In the genomic region with DNA sequence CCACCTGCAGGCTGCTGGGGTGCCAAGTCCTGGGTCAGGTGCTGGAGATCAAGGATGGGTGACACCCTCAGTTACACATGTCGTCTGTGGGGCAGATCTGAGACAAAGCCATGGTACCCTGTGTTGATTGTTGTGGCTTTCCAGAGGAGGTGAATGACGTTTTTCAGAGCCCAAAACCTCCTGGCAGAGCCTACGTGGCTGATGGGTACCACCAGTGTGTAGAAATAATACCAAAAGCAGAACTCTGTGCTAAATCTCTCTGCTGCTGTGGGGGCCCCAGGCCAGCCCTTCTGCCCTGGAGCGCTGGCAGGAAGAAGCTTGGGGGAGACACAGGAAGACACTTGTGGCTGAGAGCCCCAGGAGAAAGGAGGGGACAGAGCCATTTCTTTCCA, we compare ENCODE assay signal across 9 mouse cellular contexts.
A peak's percentile ranks its signal among the peaks of the same experiment; 100 is the strongest.
DNase-seq lines count a peak whose midpoint lies in the region; ATAC-seq lines count a peak whose summit lies in the region.
"Had no signal": no experiment of that assay in that cellular context is flagged by ENCODE, and none has a peak within 500 bp of the region (broad histone marks: within the 10 kb centered on the region; RNA-seq: fewer than 3 reads in every experiment).

No protein-coding gene starts in this region.

- no peaks in the 10 kb centered on the region for H3K9me3 ChIP-seq in heart, embryonic 11.5 days (replicated peaks; ENCODE audit: control insufficient read depth, low read length)
- H3K9me3 ChIP-seq in hindbrain, embryonic 11.5 days (ENCODE audit: control insufficient read depth, low read length) = no peaks in the 10 kb centered on the region
- H3K9me3 ChIP-seq in midbrain, embryonic 12.5 days = no peaks in the 10 kb centered on the region

- peak overlapping the region; percentile 46 for H3K27ac ChIP-seq in heart, embryonic 11.5 days (ENCODE audit: low read depth, low read length)
- peak overlapping the region; percentile 86 for H3K27ac ChIP-seq in hindbrain, embryonic 11.5 days (ENCODE audit: low read depth, low read length)
- H3K27ac ChIP-seq in midbrain, embryonic 12.5 days (replicated peaks) = peak overlapping the region; percentile 83

- no peak overlapping the region for H3K4me3 ChIP-seq in heart, embryonic 11.5 days (ENCODE audit: low read depth, low read length)
- no peak overlapping the region for H3K4me3 ChIP-seq in hindbrain, embryonic 11.5 days (ENCODE audit: low read depth, low read length)
- H3K4me3 ChIP-seq in midbrain, embryonic 12.5 days = no peak overlapping the region
- H3K4me3 ChIP-seq: erythroblast, embryonic 14.5 days had no signal

- no peak for ATAC-seq in heart, embryonic 11.5 days (replicated peaks; ENCODE audit: insufficient number of reproducible peaks, low FRiP score, low TSS enrichment)
- ATAC-seq in hindbrain, embryonic 11.5 days (ENCODE audit: low FRiP score) = 0 out of 2 replicates have a peak, but pooled peaks have one; percentile 8
- ATAC-seq in midbrain, embryonic 12.5 days (ENCODE audit: low FRiP score, low read depth) = 0 out of 2 replicates have a peak, but pooled peaks have one; percentile 11

- H3K4me2 ChIP-seq in heart, embryonic 11.5 days = no peak overlapping the region
- no peak overlapping the region for H3K4me2 ChIP-seq in hindbrain, embryonic 11.5 days (replicated peaks; ENCODE audit: low read depth, low read length)
- H3K4me2 ChIP-seq in midbrain, embryonic 12.5 days (replicated peaks) = peak overlapping the region; percentile 23; the same call in 1 of the 2 replicates

- no peaks in the 10 kb centered on the region for H3K27me3 ChIP-seq in heart, embryonic 11.5 days (ENCODE audit: control insufficient read depth, insufficient read depth, low read length)
- H3K27me3 ChIP-seq in hindbrain, embryonic 11.5 days (ENCODE audit: control insufficient read depth, insufficient read depth, low read length) = no peaks in the 10 kb centered on the region
- H3K27me3 ChIP-seq in midbrain, embryonic 12.5 days = no peaks in the 10 kb centered on the region

- no peak for DNase-seq in heart, adult 8-10 months (ENCODE audit: low spot score)
- DNase-seq in T-cell, adult 2 months (ENCODE audit: low spot score) = peak; percentile 79
- no peak for DNase-seq in hindbrain, embryonic 11.5 days (ENCODE audit: low spot score)
- DNase-seq in layer of hippocampus, adult 11-12 months (ENCODE audit: low spot score) = no peak
- no peak for DNase-seq in right cerebral cortex, postnatal 10 days (ENCODE audit: low spot score in 2 of 2)
- DNase-seq in right cerebral cortex, adult 18-20 months = no peak

- WGBS in heart, embryonic 11.5 days (ENCODE audit: insufficient replicate concordance) = 59% methylated on average over 4 of the region's 4 CpGs
- 58% methylated on average over 4 of the region's 4 CpGs for WGBS in hindbrain, embryonic 11.5 days
- WGBS in midbrain, embryonic 12.5 days = 59% methylated on average over 4 of the region's 4 CpGs

- peaks cover 29% of the 10 kb centered on the region for H3K4me1 ChIP-seq in heart, embryonic 11.5 days (ENCODE audit: control insufficient read depth, insufficient read depth, low read length)
- peaks cover 11% of the 10 kb centered on the region for H3K4me1 ChIP-seq in hindbrain, embryonic 11.5 days (replicated peaks; ENCODE audit: control insufficient read depth, insufficient read depth, low read length)
- H3K4me1 ChIP-seq in midbrain, embryonic 12.5 days = peaks cover 28% of the 10 kb centered on the region

- H3K36me3 ChIP-seq in heart, embryonic 11.5 days (ENCODE audit: control insufficient read depth, insufficient read depth, low read length) = no peaks in the 10 kb centered on the region
- no peaks in the 10 kb centered on the region for H3K36me3 ChIP-seq in hindbrain, embryonic 11.5 days (ENCODE audit: control insufficient read depth, insufficient read depth, low read length)
- no peaks in the 10 kb centered on the region for H3K36me3 ChIP-seq in midbrain, embryonic 12.5 days

- peak overlapping the region; percentile 54; the same call in 1 of the 2 replicates for H3K9ac ChIP-seq in heart, embryonic 11.5 days (ENCODE audit: low read depth, low read length)
- 0 out of 2 replicates have a peak overlapping the region, but pooled peaks have one; percentile 13 for H3K9ac ChIP-seq in hindbrain, embryonic 11.5 days (ENCODE audit: low read depth, low read length)
- H3K9ac ChIP-seq in midbrain, embryonic 12.5 days (replicated peaks) = no peak overlapping the region
